Mouse (Mus musculus): ENCODE results near the gene Gm9972.

DNA sequence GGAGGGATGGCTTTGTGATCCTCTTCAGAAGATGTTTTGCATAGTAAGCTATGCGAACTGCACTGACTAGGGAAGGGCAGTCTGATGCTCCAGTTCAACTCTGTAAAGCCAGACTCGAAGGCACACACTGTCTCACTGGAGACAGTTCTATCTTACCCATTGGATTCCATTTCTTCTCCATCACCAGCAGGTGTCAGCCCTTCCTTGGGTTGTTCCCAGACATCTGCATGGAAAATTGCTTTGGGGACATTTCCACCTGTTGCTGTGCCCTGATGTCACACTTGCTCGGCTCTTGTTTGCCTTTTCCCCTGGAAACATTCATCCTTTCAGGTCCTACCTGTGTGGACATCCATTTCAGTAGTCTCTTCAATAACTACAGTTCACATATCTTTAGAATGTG is 36.4 kb upstream of the Gm9972 start:
- TF ChIP-seq CTCF (IDR thresholded peaks at IDR 0.05; ENCODE audit: low read depth, low read length): no peak
- no peak for TF ChIP-seq GATA1 (IDR thresholded peaks at IDR 0.05; ENCODE audit: borderline replicate concordance, low read length)
- TF ChIP-seq POLR2AphosphoS5 (IDR thresholded peaks at IDR 0.05; ENCODE audit: insufficient replicate concordance, low read depth, low read length): no peak
- no peak for TF ChIP-seq TAL1 (conservative IDR thresholded peaks at IDR 0.05; ENCODE audit: low read depth, low read length)
